Mouse (Mus musculus) spleen, adult 2 months (tissue): ENCODE results near the gene Maz. TPM values are rescaled to one million over a fixed set of nuclear protein-coding genes. Genes with fewer than 3 reads are reported as not detected.

Experiments
- DNase-seq, 2 experiments: peaks; one replicate each; pipeline versions ENCODE4 v3.0.0 to v3.0.0-alpha.2; 2012 to 2021; ENCODE audit warnings: low spot score in 2 of 2, low read depth in 1 of 2
- H3K27ac ChIP-seq: fragments of 200-500 bp; 2 replicates; pipeline ENCODE4 v1.5.1; 2012; ENCODE audit warnings: low read length, inconsistent platforms; ENCODE audit not compliant: insufficient read depth
- H3K27me3 ChIP-seq: fragments of 200-500 bp; 2 replicates; pipeline ENCODE4 v1.6.1; 2012; ENCODE audit warnings: mild to moderate bottlenecking, moderate library complexity, low read length, inconsistent platforms; ENCODE audit not compliant: control insufficient read depth, insufficient read depth
- H3K36me3 ChIP-seq: fragments of 200-500 bp; 2 replicates; pipeline ENCODE4 v1.6.1; 2012; ENCODE audit warnings: mild to moderate bottlenecking, low read length, inconsistent platforms; ENCODE audit not compliant: control insufficient read depth, insufficient read depth
- H3K4me1 ChIP-seq: fragments of 200-500 bp; 2 replicates; pipeline ENCODE4 v1.6.1; 2011; ENCODE audit warnings: inconsistent platforms; ENCODE audit not compliant: control insufficient read depth, insufficient read depth, insufficient read length
- H3K4me3 ChIP-seq: fragments of 200-500 bp; 2 replicates; pipeline ENCODE4 v1.5.1; 2011; ENCODE audit warnings: mild to moderate bottlenecking, inconsistent platforms; ENCODE audit not compliant: insufficient read depth, insufficient read length; ENCODE audit errors: extremely low read depth
- CTCF ChIP-seq: fragments of 200-500 bp; IDR thresholded peaks from 2 replicates; pipeline ENCODE4 v1.5.1; 2011; ENCODE audit warnings: mild to moderate bottlenecking, inconsistent platforms; ENCODE audit not compliant: insufficient read depth, insufficient read length, insufficient replicate concordance; ENCODE audit errors: extremely low read depth
- POLR2A ChIP-seq: fragments of 200-500 bp; IDR thresholded peaks from 2 replicates; pipeline ENCODE4 v1.6.1; 2011; ENCODE audit warnings: low read depth, low read length, inconsistent platforms
- WGBS: fragments of 180-500 bp; shearing (Covaris S2); methylation state at CpG from one replicate; pipeline ENCODE4 v1.1.7; 2018; 5-methylcytosine and 5-hydroxymethylcytosine counted together
- polyA plus RNA-seq: library from polyadenylated mRNA; depleted of rRNA; stranded (reverse); fragments of >200 nt; gene quantifications from 2 replicates; pipeline ENCODE4 v1.2.3, GENCODE M21; 2012; rRNA removed

Maz gene
- 215 and 345 TPM in 2 replicates for polyA plus RNA-seq

DNA sequence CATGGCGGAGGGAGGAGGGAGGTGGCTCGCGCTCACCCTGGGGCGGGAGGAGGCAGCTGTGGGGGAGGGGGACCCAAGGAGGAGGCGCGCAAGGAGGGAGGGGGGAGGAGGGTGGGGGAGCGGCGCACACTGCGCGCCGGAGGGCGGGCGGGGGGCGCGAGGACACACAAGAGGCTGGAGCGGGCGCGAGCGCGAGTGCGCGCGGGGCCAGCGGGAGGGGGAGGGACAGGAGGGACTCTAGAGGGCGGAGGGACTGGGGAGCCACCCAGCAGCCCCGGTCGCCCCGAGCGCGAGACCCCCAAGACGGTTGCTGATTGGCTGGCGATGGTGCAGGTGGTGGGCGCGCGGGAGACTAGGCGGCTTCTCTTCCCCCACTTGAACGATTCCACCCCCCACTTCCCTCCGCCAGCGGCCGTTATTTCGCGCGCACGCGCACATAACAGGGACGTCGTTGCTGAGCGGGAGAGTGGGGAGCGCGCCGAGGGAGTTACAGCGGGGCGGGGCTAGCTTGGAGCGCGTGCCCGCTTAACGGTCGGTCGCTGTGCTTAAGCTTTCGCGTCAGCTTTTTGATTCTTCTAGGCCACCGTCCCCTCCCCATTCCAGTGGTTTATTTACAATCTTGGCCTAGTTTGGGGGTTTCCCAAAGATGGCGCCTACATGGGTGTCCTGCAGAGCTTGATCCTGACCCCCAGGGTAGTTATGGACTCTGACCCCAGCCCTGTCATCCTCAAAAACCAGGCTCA lies at the start of gene Maz:
Maz (minus strand) TSS at position 54 of the 743 bp plus-strand sequence.
- WGBS = under 1% methylated on average over 54 of the region's 63 CpGs
- peaks cover 27% of the 10 kb centered on the region for H3K4me1 ChIP-seq
- peak; percentile 99 to 100 for DNase-seq
- peaks cover 15% of the 10 kb centered on the region for H3K36me3 ChIP-seq
- H3K4me3 ChIP-seq = peak within 1 kb of the TSS; percentile 78
- H3K27me3 ChIP-seq = no peaks in the 10 kb centered on the region
- H3K27ac ChIP-seq = peak within 1 kb of the TSS; percentile 98
- TF ChIP-seq POLR2A (peak; percentile 80), CTCF (no peak)

DNA sequence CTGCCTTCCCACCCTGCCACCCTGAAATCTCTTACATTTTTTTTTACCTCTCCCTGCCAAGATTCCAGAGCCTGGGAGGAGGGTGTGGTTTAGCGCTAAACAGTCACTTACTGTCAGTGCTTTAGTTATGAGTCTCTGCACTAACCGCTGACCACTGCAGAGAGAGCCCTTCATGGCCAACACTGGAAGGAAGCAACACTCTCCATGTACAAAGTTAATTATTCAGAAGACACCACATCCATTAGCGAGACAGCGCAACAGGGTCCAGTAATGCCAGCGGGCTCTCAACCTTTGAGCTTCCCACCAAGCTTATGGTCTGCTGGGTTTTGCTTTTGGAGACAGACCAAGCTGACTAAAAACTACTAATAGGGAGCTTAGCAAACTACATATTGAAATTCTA lies 49.4 kb upstream of the Maz start:
- Histone ChIP-seq H3K4me3 (no peak overlapping the region), H3K4me1 (peaks cover 2% of the 10 kb centered on the region; the same call in 1 of the 2 replicates), H3K36me3 (no peaks in the 10 kb centered on the region), H3K27me3 (no peaks in the 10 kb centered on the region), H3K27ac (no peak overlapping the region)
- no peak for DNase-seq
- 99% methylated on average over 5 of the region's 5 CpGs for WGBS
- TF ChIP-seq POLR2A (no peak), CTCF (no peak)

DNA sequence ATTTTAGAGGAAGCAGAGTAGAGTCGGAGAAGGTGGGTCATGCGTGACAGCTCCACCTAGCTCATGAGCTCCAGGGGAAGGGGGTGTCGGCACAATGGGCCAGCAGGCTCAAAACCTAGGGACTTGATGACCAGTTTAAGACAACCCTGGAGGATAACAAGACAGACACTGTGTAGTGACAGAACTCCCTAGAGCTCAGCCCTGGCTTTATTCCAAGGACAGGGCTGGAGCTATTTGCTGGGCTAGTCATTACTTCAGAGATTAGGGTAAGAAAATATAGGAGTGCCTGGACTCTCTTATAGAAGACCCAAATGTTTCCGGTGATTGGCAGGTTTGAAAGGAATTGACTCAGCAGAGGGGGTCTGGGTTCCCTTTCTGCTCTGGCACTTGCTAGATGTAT lies 46.4 kb upstream of the Maz start:
- Histone ChIP-seq H3K27me3 (no peaks in the 10 kb centered on the region), H3K4me3 (no peak overlapping the region), H3K4me1 (no peaks in the 10 kb centered on the region; the same call in 1 of the 2 replicates), H3K36me3 (no peaks in the 10 kb centered on the region), H3K27ac (no peak overlapping the region)
- 83% methylated on average over 4 of the region's 4 CpGs for WGBS
- no peak for DNase-seq
- TF ChIP-seq CTCF (no peak), POLR2A (no peak)

DNA sequence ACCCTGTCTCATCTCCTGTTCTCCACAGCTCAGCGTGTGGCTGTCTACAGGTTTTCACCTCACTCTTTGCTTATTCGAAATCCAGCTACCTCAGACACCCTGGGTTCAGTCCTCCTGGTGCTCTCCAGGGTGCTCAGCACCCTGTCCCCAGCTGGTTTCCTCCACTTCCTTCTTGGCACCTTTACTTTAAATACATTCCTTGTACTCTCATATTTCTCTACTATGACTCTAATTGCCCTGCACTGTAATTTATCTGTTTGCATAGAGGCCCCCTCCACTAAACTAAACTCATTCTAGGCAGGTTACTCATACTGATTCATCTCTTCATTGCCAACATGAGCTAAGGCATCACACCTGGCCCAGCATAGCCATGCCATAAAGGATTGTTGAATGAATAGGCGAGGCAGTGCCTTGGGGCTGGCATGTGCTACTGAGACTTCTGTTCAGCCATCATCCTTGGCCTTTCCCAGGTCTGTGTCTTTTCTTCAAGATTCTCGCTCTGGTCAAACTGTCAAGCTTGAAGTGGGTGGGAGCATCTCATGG lies 44.1 kb upstream of the Maz start:
- 70% methylated on average over 4 of the region's 4 CpGs for WGBS
- Histone ChIP-seq H3K36me3 (no peaks in the 10 kb centered on the region), H3K27me3 (no peaks in the 10 kb centered on the region), H3K4me3 (no peak overlapping the region), H3K27ac (no peak overlapping the region), H3K4me1 (no peaks in the 10 kb centered on the region)
- no peak for TF ChIP-seq POLR2A
- no peak for TF ChIP-seq CTCF
- DNase-seq = no peak

DNA sequence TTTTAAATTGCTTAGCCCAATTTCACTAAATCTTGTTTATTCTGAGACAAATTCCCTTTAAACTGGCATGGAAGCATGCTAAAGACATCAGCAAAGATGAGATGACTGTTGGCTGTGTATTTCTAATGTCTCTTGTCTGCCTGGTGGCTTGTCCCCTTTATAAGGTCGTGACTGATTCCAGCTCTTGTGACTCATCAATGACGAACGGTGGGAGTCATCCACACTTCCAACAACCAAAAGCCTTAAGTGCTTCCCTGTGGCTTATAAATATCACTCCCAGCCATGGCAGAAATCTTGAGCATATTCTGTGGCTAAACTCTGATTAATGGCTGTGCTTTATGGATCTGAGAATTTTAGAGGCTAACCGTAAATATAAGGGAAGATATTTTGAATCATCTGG lies 39.5 kb upstream of the Maz start:
- TF ChIP-seq POLR2A (no peak), CTCF (no peak)
- Histone ChIP-seq H3K27me3 (no peaks in the 10 kb centered on the region), H3K4me1 (no peaks in the 10 kb centered on the region), H3K27ac (no peak overlapping the region), H3K4me3 (no peak overlapping the region), H3K36me3 (no peaks in the 10 kb centered on the region)
- WGBS = 88% methylated on average over 4 of the region's 4 CpGs
- no peak for DNase-seq

DNA sequence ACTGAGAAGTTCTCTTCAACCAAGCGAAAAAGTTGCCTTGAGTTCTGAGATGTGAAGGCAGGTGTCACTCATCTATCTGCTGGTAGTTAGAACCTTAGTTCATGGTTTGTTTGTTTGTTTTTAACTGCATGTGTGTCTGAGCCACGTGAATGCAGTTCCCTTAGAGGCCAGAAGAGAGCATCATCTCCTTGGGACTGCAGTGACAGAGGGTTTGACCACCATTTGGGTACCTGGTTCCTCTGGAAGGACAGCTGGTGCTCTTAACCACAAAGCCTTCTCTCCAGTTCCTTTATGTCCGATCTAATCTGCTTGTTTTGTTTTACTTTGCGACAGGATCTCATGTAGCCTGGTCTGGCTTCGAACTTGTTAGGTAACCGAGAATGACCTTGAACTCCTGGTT lies 38.7 kb upstream of the Maz start:
- no peak for DNase-seq
- Histone ChIP-seq H3K4me3 (no peak overlapping the region), H3K27ac (no peak overlapping the region), H3K27me3 (no peaks in the 10 kb centered on the region), H3K36me3 (no peaks in the 10 kb centered on the region), H3K4me1 (no peaks in the 10 kb centered on the region)
- 78% methylated on average over 6 of the region's 6 CpGs for whole genome bisulfite sequencing
- TF ChIP-seq POLR2A (no peak), CTCF (no peak)

DNA sequence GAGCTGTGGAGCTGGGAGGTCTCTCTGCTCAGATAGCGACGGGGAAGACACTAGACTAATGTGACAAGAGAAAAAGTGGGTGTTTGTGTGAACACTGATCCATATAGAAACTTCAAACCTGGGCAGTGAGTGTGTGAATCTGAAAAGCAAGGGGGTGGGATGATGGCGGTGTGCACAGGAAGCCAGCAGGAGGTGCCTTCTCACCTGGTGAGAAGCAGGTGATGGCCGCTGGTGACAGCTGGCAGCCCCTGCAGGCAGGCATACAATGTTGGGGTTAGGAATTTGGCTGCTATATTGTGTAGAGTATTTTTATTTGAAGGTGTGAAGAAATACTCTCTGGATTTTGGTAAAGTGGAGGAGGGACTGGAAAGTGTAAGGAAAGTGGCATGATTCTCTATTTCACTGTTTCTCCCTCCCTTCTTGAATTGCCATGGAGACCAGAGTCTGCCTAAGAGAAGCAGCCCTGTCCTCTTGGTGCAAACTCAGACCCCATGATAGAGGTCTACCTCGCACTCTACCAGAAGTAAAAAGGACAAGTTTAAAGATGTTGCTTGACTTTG lies 28.3 kb upstream of the Maz start:
- Histone ChIP-seq H3K27ac (no peak overlapping the region), H3K36me3 (no peaks in the 10 kb centered on the region), H3K27me3 (no peaks in the 10 kb centered on the region), H3K4me1 (no peaks in the 10 kb centered on the region), H3K4me3 (no peak overlapping the region)
- WGBS = 81% methylated on average over 5 of the region's 5 CpGs
- no peak for DNase-seq
- TF ChIP-seq CTCF = 0 out of 2 replicates have a peak, but pooled peaks have one; percentile 3
- no peak for TF ChIP-seq POLR2A
